ENCODE assay signal across 11 mouse cellular contexts in genomic region chr10:3818940-3819701, GRCm38 (mm10).
A peak's percentile ranks its signal among the peaks of the same experiment; 100 is the strongest.
DNase-seq lines count a peak whose midpoint lies in the region; ATAC-seq and TF ChIP-seq lines count a peak whose summit lies in the region.
"Had no signal": no experiment of that assay in that cellular context is flagged by ENCODE, and none has a peak within 500 bp of the region (broad histone marks: within the 10 kb centered on the region; RNA-seq: fewer than 3 reads in every experiment).

No protein-coding gene starts in this region.

- peaks cover 6% of the 10 kb centered on the region for H3K36me3 ChIP-seq in heart, adult 2 months (ENCODE audit: control insufficient read depth, insufficient read depth, low read length)
- H3K36me3 ChIP-seq: heart, embryonic 13.5 days; lung, embryonic 15.5 days had no signal

- no peak for TF ChIP-seq CTCF in heart, adult 2 months (IDR thresholded peaks at IDR 0.05)

- peaks cover 2% of the 10 kb centered on the region for H3K4me1 ChIP-seq in heart, adult 2 months (ENCODE audit: control insufficient read depth, insufficient read depth, low read length)

- ATAC-seq in megakaryocyte progenitor cell, adult 5-6 weeks (replicated peaks; ENCODE audit: poor library complexity), result no peak

- TF ChIP-seq POLR2A in heart, adult 2 months (IDR thresholded peaks at IDR 0.05; ENCODE audit: insufficient read depth, low read depth, low read length), result no peak

- H3K27me3 ChIP-seq in heart, adult 2 months (ENCODE audit: control insufficient read depth, insufficient read depth, low read length), result no peaks in the 10 kb centered on the region
- H3K27me3 ChIP-seq: CH12.LX; heart, embryonic 13.5 days; lung, embryonic 15.5 days had no signal

- no peak overlapping the region for H3K4me3 ChIP-seq in heart, adult 2 months
- H3K4me3 ChIP-seq: heart, embryonic 13.5 days; lung, embryonic 15.5 days had no signal

- intact Hi-C loops in heart, adult 2 months (cut with DNase I), result no loop called here

- 70% methylated on average over 5 of the region's 5 CpGs for WGBS in heart, adult 2 months

- DNase-seq in heart, adult 11 months, result peak; percentile 72
- no peak for DNase-seq in heart, adult 2 months
- DNase-seq in embryo, embryonic 11 days, result peak; percentile 40
- peak; percentile 30 for DNase-seq in kidney, postnatal 10 days
- DNase-seq in mesoderm, embryonic 11.5 days (ENCODE audit: low read depth, low spot score), result peak; percentile 37
- DNase-seq in ovary, adult 18-20 months (ENCODE audit: low spot score), result no peak
- DNase-seq in spleen, postnatal 4 days (ENCODE audit: low spot score in 2 of 2), result no peak

- H3K79me2 ChIP-seq in heart, adult 2 months (replicated peaks; ENCODE audit: control insufficient read depth, insufficient read depth, low read length), result no peaks in the 10 kb centered on the region

- no peak for TF ChIP-seq EP300 in heart, adult 2 months (IDR thresholded peaks at IDR 0.05; ENCODE audit: insufficient read depth, low read depth, low read length)

- no peak overlapping the region for H3K9ac ChIP-seq in heart, adult 2 months (ENCODE audit: low read depth, low read length)
- H3K9ac ChIP-seq: heart, embryonic 13.5 days; lung, embryonic 15.5 days had no signal

- H3K27ac ChIP-seq in heart, adult 2 months, result no peak overlapping the region
- H3K27ac ChIP-seq: heart, embryonic 13.5 days; lung, embryonic 15.5 days had no signal

Comparison
In these comparisons a context has a peak if more than half of its experiments do, and no peak if none do; other contexts are left out.
1. DNase-seq: peak in heart, adult 11 months (single experiment), embryo, embryonic 11 days (single experiment), kidney, postnatal 10 days (single experiment) and mesoderm, embryonic 11.5 days (single experiment); none in heart, adult 2 months (0 of 2), ovary, adult 18-20 months (single experiment) and spleen, postnatal 4 days (0 of 2).